Mouse (Mus musculus) liver, postnatal 0 days (tissue): ENCODE results near the gene Lexm. TPM values are rescaled to one million over a fixed set of nuclear protein-coding genes. Genes with fewer than 3 reads are reported as not detected.

Source experiments
- ATAC-seq: fragments of 200-750 bp; cut with Nextera tagmentation; 2 replicates; pipeline ENCODE4 v1.8.0; 2017; ENCODE audit warnings: mild to moderate bottlenecking, moderate library complexity
- DNase-seq: peaks from one replicate; pipeline ENCODE4 v3.0.0-alpha.2; 2016
- H3K27ac ChIP-seq: fragments of 300-500 bp; sonication (generic); 2 replicates; pipeline ENCODE4 v1.5.1; 2014; ENCODE audit warnings: antibody characterized with exemption, moderate library complexity, mild to moderate bottlenecking, low read depth
- H3K27me3 ChIP-seq: fragments of 300-500 bp; sonication (generic); 2 replicates; pipeline ENCODE4 v1.6.1; 2014; ENCODE audit warnings: low read length, control low read depth, mixed read lengths; ENCODE audit not compliant: insufficient read depth
- H3K36me3 ChIP-seq: fragments of 300-500 bp; sonication (generic); replicated peaks from 2 replicates; pipeline ENCODE4 v1.6.1; 2014; ENCODE audit warnings: mild to moderate bottlenecking, control low read depth, low read length, moderate library complexity, mixed read lengths; ENCODE audit not compliant: insufficient read depth
- H3K4me1 ChIP-seq: fragments of 300-500 bp; sonication (generic); 2 replicates; pipeline ENCODE4 v1.6.1; 2014; ENCODE audit warnings: antibody characterized with exemption, mild to moderate bottlenecking, control low read depth; ENCODE audit not compliant: insufficient read depth
- H3K4me2 ChIP-seq: fragments of 300-500 bp; sonication (generic); 2 replicates; pipeline ENCODE4 v1.6.1; 2014; ENCODE audit warnings: low read depth, mild to moderate bottlenecking, low read length, moderate library complexity, mixed read lengths
- H3K4me3 ChIP-seq: fragments of 300-500 bp; sonication (generic); 2 replicates; pipeline ENCODE4 v1.5.1; 2014; ENCODE audit warnings: low read depth, low read length
- H3K9ac ChIP-seq: fragments of 300-500 bp; sonication (generic); replicated peaks from 2 replicates; pipeline ENCODE4 v1.6.1; 2014; ENCODE audit warnings: mild to moderate bottlenecking, moderate library complexity
- H3K9me3 ChIP-seq: fragments of 300-500 bp; sonication (generic); 2 replicates; pipeline ENCODE4 v1.6.1; 2016; ENCODE audit warnings: mild to moderate bottlenecking, control low read depth, low read length, mixed read lengths
- CTCF ChIP-seq: sonication (generic); IDR thresholded peaks from 2 replicates; pipeline ENCODE4 v1.5.1; 2016; ENCODE audit warnings: antibody characterized with exemption, low read depth
- EP300 ChIP-seq: IDR thresholded peaks from 2 replicates; pipeline ENCODE4 v1.6.1; 2016; ENCODE audit warnings: antibody characterized with exemption, low read depth, mild to moderate bottlenecking
- WGBS: fragments of 180-500 bp; shearing (Covaris S2); extraction: QIAGEN DNeasy Blood & Tissue Kit; methylation state at CpG from one replicate; pipeline ENCODE4 v1.1.7; 2014; ENCODE audit not compliant: insufficient replicate concordance; 5-methylcytosine and 5-hydroxymethylcytosine counted together
- polyA plus RNA-seq: library from polyadenylated mRNA; unstranded; fragments of >200 nt; fragmentation: Nextera tagmentation; extraction: Ambion mirVana; gene quantifications from 2 replicates; pipeline ENCODE4 v1.2.1, GENCODE M21; 2015

Lexm gene
- polyA plus RNA-seq, 1 experiment from 2014 or later: not detected

- Histone ChIP-seq H3K9me3 (no peaks in the 10 kb centered on the region), H3K9ac (no peak overlapping the region), H3K36me3 (no peaks in the 10 kb centered on the region), H3K4me1 (peaks cover 1% of the 10 kb centered on the region), H3K27me3 (no peaks in the 10 kb centered on the region), H3K4me2 (no peak overlapping the region), H3K4me3 (no peak overlapping the region), H3K27ac (no peak overlapping the region)
- ATAC-seq: no peak
- TF ChIP-seq EP300 (no peak), CTCF (no peak)
- no peak for DNase-seq
- 67% methylated on average over 1 of the region's 1 CpGs for WGBS
Observed at GRCm38 (mm10) chr4:106607905-106608304, 9.1 kb downstream of the Lexm start.

- no peaks in the 10 kb centered on the region for H3K9me3 ChIP-seq
- no peak overlapping the region for H3K4me3 ChIP-seq
- no peak overlapping the region; the same call in 1 of the 2 replicates for H3K4me2 ChIP-seq
- WGBS: 47% methylated on average over 18 of the region's 18 CpGs
- DNase-seq: no peak
- ATAC-seq: peak; percentile 82
- no peak overlapping the region for H3K9ac ChIP-seq
- H3K4me1 ChIP-seq: no peaks in the 10 kb centered on the region; the same call in 1 of the 2 replicates
- H3K27me3 ChIP-seq: no peaks in the 10 kb centered on the region
- no peak overlapping the region for H3K27ac ChIP-seq
- no peak for TF ChIP-seq EP300
- no peak for TF ChIP-seq CTCF
- no peaks in the 10 kb centered on the region for H3K36me3 ChIP-seq
Observed at GRCm38 (mm10) chr4:106606639-106607554, 10.1 kb downstream of the Lexm start.

GRCm38 (mm10) chr4:106600770-106601169, 16.3 kb downstream of the Lexm start:
- Histone ChIP-seq H3K4me3 (no peak overlapping the region), H3K27ac (peak overlapping the region; percentile 66; the same call in 1 of the 2 replicates), H3K36me3 (no peaks in the 10 kb centered on the region), H3K9ac (no peak overlapping the region), H3K9me3 (no peaks in the 10 kb centered on the region), H3K4me1 (no peaks in the 10 kb centered on the region), H3K4me2 (no peak overlapping the region), H3K27me3 (no peaks in the 10 kb centered on the region)
- no peak for TF ChIP-seq EP300
- no peak for TF ChIP-seq CTCF
- no peak for DNase-seq
- peak; percentile 87 for ATAC-seq
- WGBS: 57% methylated on average over 4 of the region's 4 CpGs

GRCm38 (mm10) chr4:106599415-106599814, 17.6 kb downstream of the Lexm start:
- H3K36me3 ChIP-seq: no peaks in the 10 kb centered on the region
- H3K4me3 ChIP-seq: no peak overlapping the region
- H3K4me2 ChIP-seq: no peak overlapping the region
- H3K9me3 ChIP-seq: no peaks in the 10 kb centered on the region
- DNase-seq: no peak
- H3K27me3 ChIP-seq: no peaks in the 10 kb centered on the region
- 30% methylated on average over 1 of the region's 1 CpGs for whole genome bisulfite sequencing
- H3K4me1 ChIP-seq: no peaks in the 10 kb centered on the region
- no peak overlapping the region for H3K27ac ChIP-seq
- no peak for ATAC-seq
- TF ChIP-seq CTCF: peak; percentile 38
- TF ChIP-seq EP300: no peak
- H3K9ac ChIP-seq: no peak overlapping the region

- H3K27me3 ChIP-seq: no peaks in the 10 kb centered on the region
- ATAC-seq (no peak), DNase-seq (no peak)
- H3K4me2 ChIP-seq: no peak overlapping the region
- no peak overlapping the region for H3K4me3 ChIP-seq
- no peaks in the 10 kb centered on the region for H3K36me3 ChIP-seq
- no peak overlapping the region for H3K27ac ChIP-seq
- TF ChIP-seq CTCF: no peak
- no peak for TF ChIP-seq EP300
- WGBS: 73% methylated on average over 4 of the region's 4 CpGs
- no peaks in the 10 kb centered on the region for H3K9me3 ChIP-seq
- no peaks in the 10 kb centered on the region for H3K4me1 ChIP-seq
- no peak overlapping the region for H3K9ac ChIP-seq
Observed at GRCm38 (mm10) chr4:106597741-106598140, 19.3 kb downstream of the Lexm start.

GRCm38 (mm10) chr4:106597055-106597454, 20.0 kb downstream of the Lexm start:
- no peaks in the 10 kb centered on the region for H3K27me3 ChIP-seq
- no peaks in the 10 kb centered on the region for H3K4me1 ChIP-seq
- no peak for ATAC-seq
- H3K9me3 ChIP-seq: no peaks in the 10 kb centered on the region
- no peak for TF ChIP-seq EP300
- no peak for TF ChIP-seq CTCF
- no peak overlapping the region for H3K4me2 ChIP-seq
- DNase-seq: no peak
- no peak overlapping the region for H3K27ac ChIP-seq
- H3K4me3 ChIP-seq: no peak overlapping the region
- 73% methylated on average over 9 of the region's 9 CpGs for WGBS
- H3K9ac ChIP-seq: no peak overlapping the region
- no peaks in the 10 kb centered on the region for H3K36me3 ChIP-seq
